Mouse (Mus musculus) C2C12 (cell line): Measurements from ENCODE around the gene Alg11. TPM values are rescaled to one million over a fixed set of nuclear protein-coding genes. Genes with fewer than 3 reads are reported as not detected.

ENCODE experiments used
- H3K27me3 ChIP-seq: one replicate; pipeline ENCODE4 v1.6.1; 2011; ENCODE audit not compliant: control insufficient read depth, insufficient read depth, insufficient read length
- H3K36me3 ChIP-seq: one replicate; pipeline ENCODE4 v1.6.1; 2011; ENCODE audit not compliant: control insufficient read depth, insufficient read depth
- H3K4me3 ChIP-seq: one replicate; pipeline ENCODE4 v1.5.1; 2011; ENCODE audit warnings: mild to moderate bottlenecking, control low read depth; ENCODE audit not compliant: poor library complexity, insufficient read depth, severe bottlenecking
- H3K79me2 ChIP-seq: one replicate; pipeline ENCODE4 v1.6.1; 2011; ENCODE audit not compliant: control insufficient read depth, insufficient read depth
- H3K79me3 ChIP-seq: one replicate; pipeline ENCODE4 v1.6.1; 2011; ENCODE audit warnings: low read depth, control low read depth
- H3ac ChIP-seq: one replicate; pipeline ENCODE3; 2011; ENCODE audit warnings: low read depth; ENCODE audit not compliant: control insufficient read depth, insufficient read length
- CEBPB ChIP-seq: IDR thresholded peaks from one replicate; pipeline ENCODE4 v1.6.1; 2011; ENCODE audit warnings: low read depth, mild to moderate bottlenecking, control low read depth, moderate library complexity
- CTCF ChIP-seq: IDR thresholded peaks from one replicate; pipeline ENCODE4 v1.5.1; 2011; ENCODE audit not compliant: control insufficient read depth, insufficient read depth, insufficient read length
- FOSL1 ChIP-seq: IDR thresholded peaks from one replicate; pipeline ENCODE4 v1.8.0; 2011; ENCODE audit warnings: mild to moderate bottlenecking, low read length; ENCODE audit not compliant: poor library complexity, insufficient read depth, severe bottlenecking
- MAX ChIP-seq: IDR thresholded peaks from one replicate; pipeline ENCODE4 v1.6.1; 2011; ENCODE audit warnings: mild to moderate bottlenecking, control low read depth
- MYOD1 ChIP-seq: IDR thresholded peaks from one replicate; pipeline ENCODE4 v1.6.1; 2011; ENCODE audit warnings: low read depth; ENCODE audit not compliant: control insufficient read depth, insufficient read length
- MYOG ChIP-seq: IDR thresholded peaks from one replicate; pipeline ENCODE4 v1.6.1; 2011; ENCODE audit not compliant: control insufficient read depth, insufficient read length; ENCODE audit errors: extremely low read depth
- USF1 ChIP-seq: IDR thresholded peaks from one replicate; pipeline ENCODE4 v1.6.1; 2011; ENCODE audit warnings: low read depth, mild to moderate bottlenecking, control low read depth, moderate library complexity
- polyA plus RNA-seq: library from polyadenylated mRNA; unstranded; fragments of >200 nt; fragmentation: generic; extraction: Trizol; gene quantifications from one replicate; pipeline ENCODE4 v1.2.1, GENCODE M21; 2012; ENCODE audit warnings: missing spikeins

The Alg11 gene
- polyA plus RNA-seq, 1 experiment, result 3.1 TPM

GRCm38 (mm10) chr8:22040153-22040509 is 20.4 kb upstream of the Alg11 start:
- no peaks in the 10 kb centered on the region for H3K36me3 ChIP-seq
- H3K79me2 ChIP-seq, result no peaks in the 10 kb centered on the region
- H3K79me3 ChIP-seq, result no peaks in the 10 kb centered on the region
- TF ChIP-seq CTCF (no peak), MYOG (no peak), FOSL1 (no peak), CEBPB (no peak), USF1 (no peak), MAX (no peak)
- H3K4me3 ChIP-seq, result no peak overlapping the region
- peaks cover 32% of the 10 kb centered on the region for H3K27me3 ChIP-seq
- H3ac ChIP-seq, result no peak overlapping the region

DNA sequence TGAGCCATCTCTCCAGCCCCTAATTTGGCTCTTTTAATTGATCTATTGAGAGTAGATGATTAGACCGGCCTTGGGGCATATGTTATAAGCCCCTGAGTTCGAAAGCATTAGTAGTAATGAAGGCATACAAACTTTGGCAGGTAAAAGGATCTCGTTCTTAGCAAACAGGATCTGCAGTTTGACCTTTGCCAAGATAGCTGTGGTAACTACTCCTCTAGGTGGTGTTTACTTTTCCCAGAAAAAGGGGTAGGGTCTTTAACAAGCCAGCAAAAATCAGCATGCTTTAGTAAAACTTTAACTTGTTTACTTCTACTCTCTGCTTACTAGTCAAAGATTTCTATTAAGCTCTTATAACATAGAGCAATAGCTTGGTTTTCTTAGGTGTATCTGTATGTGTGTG is 18.0 kb upstream of the Alg11 start:
- no peak overlapping the region for H3ac ChIP-seq

DNA sequence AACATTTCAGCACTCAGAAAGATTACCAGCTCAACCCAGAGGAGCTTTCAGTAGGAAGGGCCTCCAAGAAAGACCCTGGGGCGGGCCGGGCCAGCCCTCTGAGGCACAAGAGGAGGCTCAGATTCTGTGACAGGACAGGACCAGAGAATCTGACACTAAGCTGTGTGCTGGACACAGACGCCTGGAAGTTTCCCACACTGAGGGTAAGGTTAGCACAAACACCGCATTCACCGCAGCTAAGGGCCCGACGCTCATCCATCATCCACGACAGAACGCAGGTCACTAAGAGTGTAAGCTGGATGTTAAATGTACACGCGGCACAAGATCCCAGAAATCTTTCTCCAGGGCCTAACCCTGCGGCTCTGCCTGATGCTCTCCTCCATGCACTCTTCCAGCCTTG is 16.8 kb upstream of the Alg11 start:
- no peak overlapping the region for H3ac ChIP-seq
- no peak overlapping the region for H3K4me3 ChIP-seq
- TF ChIP-seq FOSL1 (no peak), CTCF (no peak), USF1 (no peak), MYOG (no peak), MYOD1 (no peak), MAX (no peak), CEBPB (no peak)
- H3K36me3 ChIP-seq, result no peaks in the 10 kb centered on the region
- no peaks in the 10 kb centered on the region for H3K79me2 ChIP-seq
- no peaks in the 10 kb centered on the region for H3K79me3 ChIP-seq
- H3K27me3 ChIP-seq, result peaks cover 25% of the 10 kb centered on the region

More for the DNA sequence above, 18.0 kb upstream of the Alg11 start:
- Histone ChIP-seq H3K79me2 (no peaks in the 10 kb centered on the region), H3K4me3 (no peak overlapping the region), H3K79me3 (no peaks in the 10 kb centered on the region), H3K27me3 (peaks cover 26% of the 10 kb centered on the region), H3K36me3 (no peaks in the 10 kb centered on the region)
- TF ChIP-seq CTCF (no peak), USF1 (no peak), CEBPB (no peak), MYOD1 (no peak), MAX (no peak), FOSL1 (no peak), MYOG (no peak)

DNA sequence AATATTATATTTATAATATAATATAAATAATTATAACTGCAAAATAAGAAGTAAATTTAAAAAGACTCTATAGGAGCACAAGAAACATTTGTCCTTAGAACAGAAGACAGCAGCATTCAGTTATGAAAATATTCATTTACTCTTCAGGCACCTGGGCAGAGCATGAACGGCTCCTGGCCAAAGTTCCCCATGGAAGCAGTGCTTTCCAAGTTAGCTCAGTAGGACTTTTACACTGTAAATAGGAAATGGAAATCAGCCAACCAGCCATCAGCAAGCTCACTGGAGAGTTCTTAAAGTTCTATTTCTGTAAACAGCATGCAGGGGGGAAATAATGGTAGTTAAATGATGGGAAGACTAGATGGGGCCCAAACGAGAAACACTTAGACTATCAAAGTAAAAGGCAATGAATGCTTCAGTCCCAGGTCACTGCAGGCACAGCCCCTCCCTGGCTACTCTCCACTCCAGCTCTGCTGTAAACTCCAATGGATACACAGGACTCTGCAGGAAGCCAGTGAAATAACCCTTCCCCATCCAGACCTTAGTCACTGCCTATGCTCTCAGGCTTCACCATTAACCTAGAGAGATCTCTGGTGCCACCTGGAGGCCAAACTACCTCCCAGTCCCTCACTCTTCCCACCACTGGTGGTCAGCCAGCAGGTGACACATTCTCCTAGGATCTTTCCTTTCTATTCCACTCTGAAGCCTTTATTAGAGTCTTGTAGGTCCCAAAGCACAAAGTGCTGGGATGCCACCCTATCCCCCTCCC is 12.6 kb upstream of the Alg11 start:
- H3K79me3 ChIP-seq, result no peaks in the 10 kb centered on the region
- H3K36me3 ChIP-seq, result no peaks in the 10 kb centered on the region

GRCm38 (mm10) chr8:22054674-22055491 is 5.6 kb upstream of the Alg11 start:
- H3K27me3 ChIP-seq, result peaks cover 17% of the 10 kb centered on the region
- H3K4me3 ChIP-seq, result no peak overlapping the region
- no peak overlapping the region for H3ac ChIP-seq
- H3K79me2 ChIP-seq, result no peaks in the 10 kb centered on the region
- TF ChIP-seq CEBPB, result no peak
- no peak for TF ChIP-seq CTCF
- TF ChIP-seq MAX, result no peak
- TF ChIP-seq FOSL1, result no peak
- TF ChIP-seq MYOG, result no peak
- no peak for TF ChIP-seq USF1
- TF ChIP-seq MYOD1, result no peak
- H3K79me3 ChIP-seq, result no peaks in the 10 kb centered on the region
- H3K36me3 ChIP-seq, result no peaks in the 10 kb centered on the region

More for the DNA sequence above, 12.6 kb upstream of the Alg11 start:
- Histone ChIP-seq H3K27me3 (peaks cover 5% of the 10 kb centered on the region), H3K4me3 (no peak overlapping the region), H3K79me2 (no peaks in the 10 kb centered on the region), H3ac (no peak overlapping the region)
- TF ChIP-seq CTCF (no peak), MYOG (no peak), USF1 (no peak), CEBPB (no peak), MYOD1 (no peak), FOSL1 (no peak)
